Mouse (Mus musculus): ENCODE measurements around the gene Ppa1.

- TF ChIP-seq CHD2 (IDR thresholded peaks at IDR 0.05; ENCODE audit: low read depth, low read length) (no peak), MAFK (IDR thresholded peaks at IDR 0.05; ENCODE audit: insufficient read depth, low read depth, low read length) (no peak), ZC3H11A (IDR thresholded peaks at IDR 0.05; ENCODE audit: borderline replicate concordance, low read depth, low read length) (no peak), ZNF384 (IDR thresholded peaks at IDR 0.05; ENCODE audit: low read depth, low read length) (no peak)
Measured at GRCm38 (mm10) chr10:61604376-61605065, 43.8 kb upstream of the Ppa1 start.
